Mouse (Mus musculus): ENCODE data around the gene Arhgef10l.
A peak's percentile ranks its signal among the peaks of the same experiment; 100 is the strongest.
"Not testable (repeated sequence)": the region's sequence is repeated elsewhere in the genome, so short reads cannot be mapped to it uniquely, and the experiment has no call there.

Arhgef10l gene

DNA sequence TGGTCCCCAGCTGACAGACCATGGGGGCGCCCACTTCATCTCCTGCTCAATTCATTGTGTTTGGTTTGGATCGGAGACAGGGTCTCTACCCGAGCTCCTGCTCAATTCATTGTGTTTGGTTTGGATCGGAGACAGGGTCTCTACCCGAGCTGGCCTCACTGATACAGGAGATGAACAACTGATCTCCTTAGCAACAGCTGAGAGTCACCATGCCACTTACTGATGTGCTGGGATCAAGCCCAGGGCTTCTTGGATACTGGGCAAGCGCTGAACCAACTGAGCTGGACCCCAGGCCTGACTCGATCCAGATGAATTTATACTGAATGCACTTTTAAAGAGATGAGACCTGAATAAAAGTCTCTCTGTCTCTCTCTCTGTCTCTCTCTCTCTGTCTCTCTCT lies 59.6 kb downstream of the Arhgef10l start:
- no peak for DNase-seq (ENCODE audit: low read depth, low spot score)

DNA sequence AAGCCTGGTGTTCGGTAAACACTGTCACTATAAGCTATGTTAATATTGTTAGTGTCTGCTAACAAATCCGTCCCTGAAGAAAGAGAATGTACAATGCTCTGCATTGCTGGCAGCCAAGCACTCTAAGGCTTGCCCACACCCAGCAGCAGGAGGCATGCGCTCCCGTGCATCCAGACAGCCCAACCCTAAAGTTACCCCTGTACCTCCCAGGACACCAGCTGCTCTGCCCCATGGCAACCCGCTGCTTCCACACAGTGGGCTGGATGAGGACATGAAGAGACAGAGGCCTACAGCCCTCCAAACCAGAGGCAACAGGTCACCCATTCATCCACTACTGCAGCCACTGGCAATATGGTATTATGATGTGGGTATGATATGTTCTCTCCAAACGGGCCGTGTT lies 60.0 kb downstream of the Arhgef10l start:
- no peak for DNase-seq (ENCODE audit: low read depth, low spot score)

DNA sequence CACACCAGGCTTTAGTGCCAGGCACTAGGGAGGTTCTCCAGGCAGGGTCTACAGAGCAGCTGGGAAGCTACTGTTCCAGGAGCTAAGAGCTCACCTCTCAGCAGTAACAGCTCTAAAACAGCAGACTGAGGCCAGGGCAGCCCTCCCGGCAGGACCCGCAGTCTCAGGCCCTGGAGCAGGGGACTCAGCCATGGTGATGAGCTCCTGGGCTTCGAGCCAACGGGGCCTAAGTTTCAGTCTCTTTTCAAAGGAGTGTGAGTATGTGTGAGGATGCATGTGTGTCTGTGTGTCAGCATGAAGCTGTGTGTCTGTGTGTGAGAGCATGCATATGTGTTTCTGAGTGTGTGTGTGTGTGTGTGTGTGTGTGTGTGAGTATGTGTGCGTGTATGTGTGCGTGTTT lies 60.6 kb downstream of the Arhgef10l start:
- no peak for DNase-seq (ENCODE audit: low read depth, low spot score)

- DNase-seq (ENCODE audit: low read depth, low spot score) = no peak
Measured at GRCm38 (mm10) chr4:140604541-140604940, 61.3 kb downstream of the Arhgef10l start.

- DNase-seq (ENCODE audit: low read depth, low spot score) = no peak
Measured at GRCm38 (mm10) chr4:140602022-140602421, 63.8 kb downstream of the Arhgef10l start.

DNA sequence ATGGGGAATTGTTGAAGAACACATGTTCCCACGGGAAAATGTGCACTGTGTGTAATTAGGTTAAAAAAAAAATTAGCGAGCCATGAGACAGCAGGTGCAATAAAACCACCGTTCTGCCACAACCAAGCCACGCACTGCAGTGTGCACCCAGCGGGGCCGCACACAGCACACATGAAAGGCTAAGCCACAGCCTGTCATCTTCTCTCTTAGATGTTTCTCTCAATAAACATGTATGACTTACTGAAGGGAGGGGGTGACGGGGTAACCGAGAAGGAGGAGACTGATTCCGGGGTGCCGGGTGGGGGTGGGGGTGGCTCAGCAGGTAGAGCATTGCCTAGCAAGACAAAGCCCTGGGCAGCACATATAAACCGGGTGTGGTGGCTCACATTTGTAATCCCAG lies 64.7 kb downstream of the Arhgef10l start:
- no peak for DNase-seq (ENCODE audit: low read depth, low spot score)

GRCm38 (mm10) chr4:140598846-140599245 lies 67.0 kb downstream of the Arhgef10l start:
- DNase-seq (ENCODE audit: low read depth, low spot score) = no peak

DNA sequence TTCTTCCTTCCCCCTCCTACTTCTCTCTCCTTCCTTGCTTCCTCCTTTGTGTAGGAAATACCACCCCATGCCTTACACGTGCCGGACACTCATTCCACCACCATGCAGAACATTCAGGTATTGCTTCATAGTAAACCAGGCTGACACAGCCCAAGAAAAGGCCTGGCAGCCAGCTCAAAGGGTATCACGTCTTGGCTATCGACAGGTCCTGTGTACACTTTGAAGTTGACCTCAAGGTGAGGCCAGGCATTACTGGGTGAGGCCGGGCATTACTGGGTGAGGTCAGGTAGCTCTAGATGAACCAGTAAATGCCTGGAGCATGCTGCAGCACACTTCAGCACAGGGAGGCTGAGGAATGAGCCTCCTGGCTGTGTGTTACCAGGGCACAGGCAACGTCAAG lies 67.9 kb downstream of the Arhgef10l start:
- no peak for DNase-seq (ENCODE audit: low read depth, low spot score)

GRCm38 (mm10) chr4:140597378-140597777 lies 68.4 kb downstream of the Arhgef10l start:
- DNase-seq (ENCODE audit: low read depth, low spot score) = no peak

DNA sequence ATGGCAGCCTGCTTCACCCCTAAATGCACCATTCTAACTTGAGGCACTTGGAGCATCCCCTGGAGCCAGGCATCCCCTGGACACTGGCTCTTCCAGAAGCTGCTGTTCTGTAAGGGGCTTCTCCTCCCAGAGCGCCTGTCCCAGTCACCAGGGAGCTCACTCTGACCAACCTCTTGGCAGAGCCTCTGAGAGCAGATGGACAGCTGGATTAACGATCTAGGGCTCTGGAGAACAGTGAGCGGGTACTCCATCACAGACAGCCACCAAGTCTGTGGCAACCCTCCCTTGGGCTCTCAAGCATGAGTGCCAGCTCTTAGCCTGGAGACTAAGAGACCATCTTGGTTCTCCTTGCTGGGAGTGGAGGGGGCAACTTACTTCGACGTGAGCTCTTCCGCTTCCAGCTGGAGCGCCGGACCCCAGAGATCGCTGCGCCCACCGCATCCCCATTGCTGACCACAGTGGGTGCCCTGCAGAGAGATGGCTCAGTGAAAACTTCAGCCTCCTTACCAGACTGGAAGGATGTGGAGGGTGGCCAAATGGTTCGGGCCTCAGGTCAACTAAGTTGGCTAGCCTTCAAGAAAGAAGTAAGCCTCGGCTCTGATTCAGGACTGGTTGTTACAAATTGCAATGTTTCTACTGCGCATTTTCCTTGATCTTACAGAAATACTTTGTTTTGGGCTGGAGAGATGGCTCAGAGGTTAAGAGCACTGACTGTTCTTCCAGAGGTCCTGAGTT lies 71.9 kb downstream of the Arhgef10l start:
- DNase-seq (ENCODE audit: low read depth, low spot score) = no peak

GRCm38 (mm10) chr4:140592990-140593770 lies 72.6 kb downstream of the Arhgef10l start:
- no peak for DNase-seq (ENCODE audit: low read depth, low spot score)

GRCm38 (mm10) chr4:140592217-140592759 lies 73.5 kb downstream of the Arhgef10l start:
- peak; percentile 17 for DNase-seq (ENCODE audit: low read depth, low spot score)

DNA sequence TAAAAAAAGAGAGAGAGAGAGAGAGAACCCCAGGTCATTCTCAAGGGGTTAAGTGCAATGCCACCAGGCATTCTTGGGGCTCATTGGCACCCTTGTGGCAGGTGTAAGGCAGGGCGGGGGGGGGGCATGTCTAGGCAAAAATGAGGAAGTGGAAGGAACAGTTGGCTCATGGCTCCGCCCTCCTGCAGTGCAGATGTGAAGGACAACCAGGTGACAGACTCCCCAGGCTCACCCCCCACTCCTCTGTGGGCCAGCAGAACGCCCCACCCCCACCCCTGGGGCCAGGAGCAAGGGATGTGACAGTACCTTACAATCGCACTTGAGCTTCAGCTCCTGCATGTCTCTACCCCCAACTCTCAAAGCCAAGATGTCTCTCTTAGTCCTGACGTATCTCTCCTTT lies 79.3 kb downstream of the Arhgef10l start:
- DNase-seq (ENCODE audit: low read depth, low spot score) = no peak

GRCm38 (mm10) chr4:140584240-140584639 lies 81.6 kb downstream of the Arhgef10l start:
- peak; percentile 51 for DNase-seq (ENCODE audit: low read depth, low spot score)

DNA sequence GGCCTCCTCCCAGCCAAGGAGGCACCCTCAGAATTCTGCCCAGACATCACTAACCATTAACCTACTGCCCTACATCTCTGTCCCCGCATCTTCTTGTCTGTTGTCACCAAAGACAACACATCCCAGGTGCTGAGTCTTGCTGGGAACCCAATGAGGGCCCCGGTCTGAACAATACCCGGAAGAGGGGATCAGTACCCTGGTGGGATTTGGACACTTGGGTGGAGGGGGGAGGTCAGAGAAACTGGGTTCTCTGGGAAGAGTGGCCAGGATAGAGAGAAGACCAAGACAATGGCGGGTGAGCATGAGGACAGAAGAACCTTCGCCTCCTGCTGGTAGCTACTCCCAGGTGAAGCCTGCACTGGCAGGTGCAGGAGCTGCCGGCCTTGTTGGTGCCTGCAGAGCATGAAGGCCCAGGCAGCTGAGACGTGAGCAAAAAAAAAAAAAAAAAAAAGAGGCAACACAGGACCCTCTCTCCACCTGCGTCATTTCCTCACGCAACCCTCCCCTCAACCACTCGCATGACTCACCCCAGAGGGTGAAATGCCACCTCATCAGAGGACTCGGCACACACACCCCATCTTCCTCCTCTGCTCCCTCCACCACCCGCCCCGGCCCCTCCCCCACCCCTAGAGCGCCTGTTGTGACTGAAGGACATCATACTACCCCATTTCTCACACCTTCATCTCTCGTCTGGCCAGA lies 83.3 kb downstream of the Arhgef10l start:
- no peak for DNase-seq (ENCODE audit: low read depth, low spot score)

DNA sequence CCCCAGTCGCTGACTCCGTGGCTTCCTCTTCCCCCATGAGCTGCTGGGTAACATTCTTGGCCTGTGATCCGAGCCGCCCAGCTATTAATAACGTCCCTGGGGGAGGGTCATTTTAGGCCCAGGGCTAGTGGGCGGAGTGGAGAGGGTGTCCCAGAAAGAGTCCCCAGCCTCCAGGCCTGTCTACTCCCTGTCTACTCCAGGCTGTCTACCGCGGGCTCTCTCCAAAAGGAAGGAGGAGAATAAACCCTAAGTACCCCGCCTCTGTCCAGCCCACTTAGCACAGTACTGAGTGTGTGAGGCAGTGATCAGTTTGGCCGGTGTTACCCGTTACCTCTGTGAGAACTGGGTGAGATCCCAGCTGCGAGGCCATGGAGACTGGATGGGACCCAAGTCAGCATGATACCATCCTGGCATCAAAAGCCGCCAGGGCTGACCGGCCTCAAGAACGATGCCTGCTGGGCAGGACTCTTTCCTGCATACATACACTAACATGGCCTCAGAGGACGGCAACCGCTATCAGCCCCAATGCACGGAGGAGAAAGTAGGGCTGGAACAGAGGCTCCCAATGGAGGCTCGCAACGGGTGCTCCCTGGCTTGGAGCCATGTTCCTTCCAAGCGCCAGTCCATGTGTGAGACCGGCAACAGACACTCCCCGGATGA lies 84.0 kb downstream of the Arhgef10l start:
- no peak for DNase-seq (ENCODE audit: low read depth, low spot score)

DNA sequence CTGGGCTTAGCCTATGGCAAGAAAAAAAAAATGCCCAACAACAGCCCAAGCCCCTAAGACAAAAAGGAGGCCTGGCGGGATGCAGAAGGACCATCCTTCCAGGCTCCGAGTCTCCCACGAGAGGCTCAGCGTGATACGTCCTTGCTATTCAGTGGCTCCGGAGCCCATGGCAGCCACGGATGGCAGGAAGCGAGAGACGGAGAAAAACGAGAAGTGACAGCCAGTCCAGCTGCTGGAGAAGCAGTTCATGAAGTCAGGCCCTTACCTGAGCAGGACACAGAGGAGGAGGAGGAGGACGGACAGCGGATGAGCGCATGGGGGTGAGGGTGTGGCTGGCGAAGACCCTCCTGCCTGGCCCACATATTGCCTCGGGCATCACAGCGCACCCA lies 84.5 kb downstream of the Arhgef10l start:
- DNase-seq (ENCODE audit: low read depth, low spot score) = no peak

DNA sequence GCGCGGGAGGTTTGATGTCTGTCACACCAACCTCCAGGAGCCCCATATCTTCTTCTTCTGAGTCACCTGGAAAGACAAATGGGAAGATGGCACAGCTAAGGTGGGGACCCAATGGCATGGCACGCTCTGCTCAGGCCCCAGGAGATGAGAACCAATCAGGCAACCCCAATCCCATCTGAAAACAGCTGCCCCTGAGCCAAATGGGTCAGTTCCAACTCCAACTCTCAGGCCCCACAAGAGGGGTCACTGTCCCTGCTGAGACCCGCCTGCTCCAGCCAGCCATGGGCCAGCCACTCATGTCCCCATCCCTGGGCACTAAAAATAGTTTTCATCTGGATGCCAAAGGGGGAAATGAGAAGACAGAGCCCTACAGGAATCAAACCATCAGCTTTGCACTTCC lies 84.9 kb downstream of the Arhgef10l start:
- no peak for DNase-seq (ENCODE audit: low read depth, low spot score)

DNA sequence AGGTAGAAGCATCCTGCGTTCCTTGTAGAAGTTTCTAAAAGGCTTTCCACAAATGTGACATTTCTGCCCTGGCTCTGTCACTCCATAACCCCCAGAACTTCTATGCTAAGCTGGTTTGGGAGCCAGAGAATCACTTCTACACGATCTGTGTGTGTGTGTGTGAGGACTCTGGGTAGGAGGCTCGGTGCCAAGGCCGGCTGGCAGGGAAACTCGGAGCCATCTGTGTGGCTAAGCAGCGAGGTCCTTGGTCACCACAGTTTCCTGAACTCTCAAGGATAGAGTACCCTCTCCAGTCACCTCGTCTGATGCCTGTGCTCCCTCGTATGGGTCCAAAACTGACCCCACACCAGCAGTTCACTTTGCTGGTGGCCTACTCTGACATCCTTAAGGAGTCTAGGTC lies 86.2 kb downstream of the Arhgef10l start:
- DNase-seq (ENCODE audit: low read depth, low spot score) = no peak

DNA sequence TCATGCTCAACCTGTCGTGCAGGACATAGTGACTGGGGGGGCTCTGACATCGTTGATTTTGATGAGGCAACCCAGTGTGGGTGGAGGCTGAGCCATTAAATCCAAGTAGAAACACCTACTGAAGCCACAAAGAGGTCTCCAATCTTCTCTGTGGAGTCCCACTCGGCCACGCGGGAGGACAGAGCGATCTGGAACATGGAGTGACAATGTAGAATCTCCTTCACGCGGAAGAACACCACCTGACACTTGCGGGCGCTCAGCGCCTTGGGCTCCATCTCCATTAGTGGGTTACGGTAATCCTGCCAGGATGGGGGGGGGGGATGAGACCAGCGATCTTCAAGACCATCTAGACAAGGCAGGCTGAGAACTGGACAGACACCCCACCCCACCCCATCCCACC lies 86.7 kb downstream of the Arhgef10l start:
- DNase-seq (ENCODE audit: low read depth, low spot score) = no peak

DNA sequence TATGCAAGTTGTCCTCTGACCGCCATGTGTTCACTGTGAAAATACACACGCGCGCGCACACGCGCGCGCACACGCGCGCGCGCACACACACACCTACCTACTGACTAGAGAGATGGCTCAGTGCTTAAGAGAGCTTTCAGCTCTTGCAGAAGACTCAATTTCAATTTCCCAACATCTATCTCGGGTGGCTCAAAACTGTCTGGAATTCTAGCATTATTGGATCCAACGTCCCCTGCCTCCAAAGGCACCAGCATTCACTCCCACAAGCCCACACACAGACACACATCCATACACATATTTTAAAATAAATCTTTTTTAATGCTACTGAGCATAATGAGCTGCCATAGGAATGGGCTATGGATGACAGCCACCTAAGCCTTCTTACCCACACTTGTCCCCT lies 89.2 kb downstream of the Arhgef10l start:
- DNase-seq (ENCODE audit: low read depth, low spot score) = no peak

GRCm38 (mm10) chr4:140574863-140575262 lies 90.9 kb downstream of the Arhgef10l start:
- not testable (repeated sequence) for DNase-seq (ENCODE audit: low read depth, low spot score)

Measured in c-Kit-negative CD71-positive TER-119-positive erythroid progenitor cells, embryonic 14.5 days (primary cell).